Mouse (Mus musculus) WW6 (cell line): ENCODE measurements around the gene Sp2.

Experiments
- DNase-seq: peaks from one replicate; pipeline ENCODE4 v3.0.0-alpha.2; 2013; ENCODE audit warnings: low read depth, low spot score

The Sp2 gene

GRCm38 (mm10) chr11:96970341-96970740 is 12.4 kb downstream of the Sp2 start:
- no peak for DNase-seq

GRCm38 (mm10) chr11:96969746-96970145 is 13.0 kb downstream of the Sp2 start:
- no peak for DNase-seq

GRCm38 (mm10) chr11:96969280-96969722 is 13.5 kb downstream of the Sp2 start:
- DNase-seq: no peak

GRCm38 (mm10) chr11:96968476-96968875 is 14.3 kb downstream of the Sp2 start:
- DNase-seq: no peak

GRCm38 (mm10) chr11:96967544-96968269 is 15.1 kb downstream of the Sp2 start:
- no peak for DNase-seq

- DNase-seq: no peak
These were observed 15.7 kb downstream of the Sp2 start for GRCm38 (mm10) chr11:96966914-96967543.

- DNase-seq: no peak
These were observed 16.6 kb downstream of the Sp2 start for GRCm38 (mm10) chr11:96966172-96966571.

GRCm38 (mm10) chr11:96963580-96963979 is 19.2 kb downstream of the Sp2 start:
- DNase-seq: peak; percentile 95

- DNase-seq: no peak
These were observed 25.5 kb downstream of the Sp2 start for GRCm38 (mm10) chr11:96957061-96957805.

- DNase-seq: peak; percentile 76
These were observed 26.6 kb downstream of the Sp2 start for GRCm38 (mm10) chr11:96956009-96956724.

- DNase-seq: no peak
These were observed 27.7 kb downstream of the Sp2 start for GRCm38 (mm10) chr11:96955094-96955493.

- DNase-seq: no peak
These were observed 29.9 kb downstream of the Sp2 start for GRCm38 (mm10) chr11:96952896-96953295.

GRCm38 (mm10) chr11:96952426-96952825 is 30.3 kb downstream of the Sp2 start:
- DNase-seq: no peak

- DNase-seq: no peak
These were observed 32.0 kb downstream of the Sp2 start for GRCm38 (mm10) chr11:96950767-96951166.

GRCm38 (mm10) chr11:96947849-96948248 is 34.9 kb downstream of the Sp2 start:
- DNase-seq: no peak

- no peak for DNase-seq
These were observed 36.3 kb downstream of the Sp2 start for GRCm38 (mm10) chr11:96946498-96946897.

GRCm38 (mm10) chr11:96944844-96945580 is 37.7 kb downstream of the Sp2 start:
- no peak for DNase-seq

- DNase-seq: peak; percentile 93
These were observed 38.9 kb downstream of the Sp2 start, which contains the start of gene Pnpo for GRCm38 (mm10) chr11:96943746-96944304. Gene Pnpo, minus strand, starts transcription at chr11:96943986.

GRCm38 (mm10) chr11:96941989-96942590 is 40.7 kb downstream of the Sp2 start:
- DNase-seq: no peak
